Mouse (Mus musculus) right cerebral cortex, postnatal 25 days (tissue): Measurements from ENCODE around the gene Gm8068.
"Not testable (repeated sequence)": the region's sequence is repeated elsewhere in the genome, so short reads cannot be mapped to it uniquely, and the experiment has no call there.

ENCODE experiments used
- DNase-seq: peaks from one replicate; pipeline ENCODE4 v3.0.0; 2022

Gm8068 gene

GRCm38 (mm10) chr14:41701785-41702184 lies at the start of gene Gm8068:
Gene Gm8068 (minus strand): TSS chr14:41701885.
- DNase-seq: not testable (repeated sequence)

- DNase-seq: not testable (repeated sequence)
These were observed 48.8 kb upstream of the Gm8068 start, which contains the start of gene Gm7929 for GRCm38 (mm10) chr14:41750514-41750913. Gene Gm7929 (minus strand): TSS chr14:41750614.

GRCm38 (mm10) chr14:41723437-41723836 lies 21.8 kb upstream of the Gm8068 start:
- not testable (repeated sequence) for DNase-seq

- DNase-seq: not testable (repeated sequence)
These were observed 15.5 kb upstream of the Gm8068 start for GRCm38 (mm10) chr14:41717180-41717579.

- not testable (repeated sequence) for DNase-seq
These were observed 53.5 kb downstream of the Gm8068 start for GRCm38 (mm10) chr14:41648176-41648575.
